Mouse (Mus musculus): ENCODE measurements around the gene Sh3glb1.

GRCm38 (mm10) chr3:144664363-144665299 lies 55.5 kb downstream of the Sh3glb1 start:
- TF ChIP-seq CTCF (IDR thresholded peaks at IDR 0.05; ENCODE audit: control insufficient read depth, insufficient read depth, insufficient read length) (no peak), USF1 (IDR thresholded peaks at IDR 0.05; ENCODE audit: low read depth) (no peak), MAX (IDR thresholded peaks at IDR 0.05) (peak; percentile 46), CEBPB (IDR thresholded peaks at IDR 0.05; ENCODE audit: low read depth) (no peak), MYOD1 (IDR thresholded peaks at IDR 0.05; ENCODE audit: control insufficient read depth, insufficient read length, low read depth) (peak; percentile 88)
